Mouse (Mus musculus) forebrain, postnatal 0 days (tissue): ENCODE measurements around the gene Snap91. TPM values are rescaled to one million over a fixed set of nuclear protein-coding genes. Genes with fewer than 3 reads are reported as not detected.
A peak's percentile ranks its signal among the peaks of the same experiment; 100 is the strongest.

Experiments
- ATAC-seq: fragments of 200-750 bp; cut with Nextera tagmentation; 2 replicates; pipeline ENCODE4 v1.8.0; 2017; ENCODE audit warnings: mild to moderate bottlenecking, moderate library complexity
- DNase-seq: peaks from one replicate; pipeline ENCODE4 v3.0.0-alpha.2; 2015
- H3K27ac ChIP-seq: fragments of 300-500 bp; sonication (generic); 2 replicates; pipeline ENCODE4 v1.5.1; 2014; ENCODE audit warnings: low read depth, mild to moderate bottlenecking, antibody characterized with exemption, low read length, moderate library complexity, mixed read lengths
- H3K27me3 ChIP-seq: fragments of 300-500 bp; sonication (generic); 2 replicates; pipeline ENCODE4 v1.6.1; 2014; ENCODE audit warnings: mild to moderate bottlenecking, low read length, mixed read lengths; ENCODE audit not compliant: insufficient read depth
- H3K36me3 ChIP-seq: fragments of 300-500 bp; sonication (generic); 2 replicates; pipeline ENCODE4 v1.6.1; 2014; ENCODE audit warnings: mild to moderate bottlenecking, moderate library complexity; ENCODE audit not compliant: insufficient read depth
- H3K4me1 ChIP-seq: fragments of 300-500 bp; sonication (generic); 2 replicates; pipeline ENCODE4 v1.6.1; 2014; ENCODE audit warnings: antibody characterized with exemption; ENCODE audit not compliant: insufficient read depth
- H3K4me2 ChIP-seq: fragments of 300-500 bp; sonication (generic); 2 replicates; pipeline ENCODE4 v1.6.1; 2014; ENCODE audit warnings: low read depth, mild to moderate bottlenecking, moderate library complexity
- H3K4me3 ChIP-seq: fragments of 300-500 bp; sonication (generic); 2 replicates; pipeline ENCODE4 v1.5.1; 2014; ENCODE audit warnings: low read depth, low read length, mixed read lengths
- H3K9ac ChIP-seq: fragments of 300-500 bp; sonication (generic); 2 replicates; pipeline ENCODE4 v1.6.1; 2014; ENCODE audit warnings: mild to moderate bottlenecking
- H3K9me3 ChIP-seq: fragments of 300-500 bp; sonication (generic); 2 replicates; pipeline ENCODE4 v1.6.1; 2016; ENCODE audit warnings: low read length
- CTCF ChIP-seq: sonication (generic); IDR thresholded peaks from 2 replicates; pipeline ENCODE4 v1.5.1; 2016; ENCODE audit warnings: antibody characterized with exemption, control low read depth, low read depth
- WGBS: fragments of 180-500 bp; shearing (Covaris S2); extraction: QIAGEN DNeasy Blood & Tissue Kit; methylation state at CpG from one replicate; pipeline ENCODE4 v1.1.7; 2014; 5-methylcytosine and 5-hydroxymethylcytosine counted together
- polyA plus RNA-seq: library from polyadenylated mRNA; unstranded; fragments of >200 nt; fragmentation: Nextera tagmentation; extraction: Ambion mirVana; gene quantifications from 2 replicates; pipeline ENCODE4 v1.2.1, GENCODE M21; 2015
- total RNA-seq: library from RNA; depleted of rRNA; stranded (reverse); fragments of >200 nt; gene quantifications from 2 replicates; pipeline ENCODE4 v1.2.3, GENCODE M21; 2014

The Snap91 gene
- total and polyA plus RNA-seq, 2 experiments from 2014 or later, result 140 to 166 TPM

DNA sequence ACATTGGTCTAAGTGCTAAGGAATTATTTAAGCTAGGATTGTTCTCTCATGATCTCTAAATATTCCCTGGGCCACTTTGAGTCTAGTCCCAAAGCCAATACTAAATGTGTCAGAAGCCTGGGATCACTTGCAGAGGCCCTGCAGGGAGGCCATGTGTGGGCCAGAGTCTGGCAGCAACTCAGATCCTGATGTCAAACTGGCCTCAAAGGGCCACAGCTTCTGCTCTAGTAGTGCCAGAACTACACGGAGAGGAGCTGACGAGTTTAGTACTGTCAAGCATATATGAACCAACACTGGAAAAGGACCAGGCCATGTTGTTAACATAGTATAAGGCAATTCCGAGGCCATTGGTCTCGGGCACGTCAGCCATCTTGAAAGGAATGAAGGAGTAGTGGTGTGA is 82.3 kb downstream of the Snap91 start:
- no peaks in the 10 kb centered on the region for H3K9me3 ChIP-seq
- no peaks in the 10 kb centered on the region for H3K27me3 ChIP-seq
- WGBS, result 93% methylated on average over 5 of the region's 5 CpGs
- peaks cover 32% of the 10 kb centered on the region for H3K36me3 ChIP-seq
- no peak for TF ChIP-seq CTCF
- H3K27ac ChIP-seq, result no peak overlapping the region
- H3K4me2 ChIP-seq, result no peak overlapping the region
- H3K9ac ChIP-seq, result no peak overlapping the region
- no peaks in the 10 kb centered on the region for H3K4me1 ChIP-seq
- no peak for DNase-seq
- ATAC-seq, result no peak
- no peak overlapping the region for H3K4me3 ChIP-seq

DNA sequence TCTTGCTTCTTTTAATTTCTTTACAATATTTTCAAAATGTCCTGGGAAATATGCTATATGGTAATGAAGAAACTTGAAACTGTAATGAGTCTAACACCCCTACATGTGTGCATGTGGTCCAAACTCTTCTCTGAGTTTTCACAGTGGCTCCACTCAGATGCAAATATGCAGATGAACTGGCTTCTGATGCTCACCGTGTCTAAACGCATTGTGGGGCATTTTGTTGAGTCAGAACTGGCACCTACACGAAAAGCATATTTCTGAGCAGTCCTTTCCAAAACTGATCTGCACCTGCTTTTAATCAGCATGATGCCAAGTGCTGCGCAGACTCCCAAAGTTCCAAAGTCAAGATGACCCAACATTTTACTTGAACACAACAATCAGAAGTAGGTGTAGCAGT is 82.9 kb downstream of the Snap91 start:
- Histone ChIP-seq H3K27ac (no peak overlapping the region), H3K36me3 (peaks cover 34% of the 10 kb centered on the region), H3K4me2 (no peak overlapping the region), H3K27me3 (no peaks in the 10 kb centered on the region), H3K4me1 (no peaks in the 10 kb centered on the region), H3K9me3 (no peaks in the 10 kb centered on the region), H3K4me3 (no peak overlapping the region), H3K9ac (no peak overlapping the region)
- 84% methylated on average over 4 of the region's 4 CpGs for WGBS
- ATAC-seq, result no peak
- no peak for TF ChIP-seq CTCF
- DNase-seq, result no peak

DNA sequence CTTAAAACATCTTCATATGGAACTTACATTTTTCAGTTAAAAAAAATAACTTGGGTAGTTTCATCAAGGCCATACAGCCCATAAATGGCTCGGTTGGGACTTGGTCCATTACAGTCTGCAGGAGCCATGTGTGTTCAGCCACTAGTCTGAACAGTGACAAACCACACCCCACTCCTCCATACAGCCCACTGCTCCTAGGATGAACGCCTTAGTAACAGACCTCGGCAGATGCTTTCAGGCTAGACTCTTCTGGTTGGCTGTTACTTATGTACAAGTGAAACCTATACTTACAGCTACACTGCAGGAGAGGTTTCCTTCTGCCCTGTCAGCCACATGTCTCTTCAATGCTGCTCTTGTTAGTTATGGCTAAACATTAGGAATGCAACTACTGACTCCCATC is 85.2 kb downstream of the Snap91 start:
- peaks cover 39% of the 10 kb centered on the region for H3K36me3 ChIP-seq
- no peak overlapping the region for H3K9ac ChIP-seq
- no peaks in the 10 kb centered on the region for H3K9me3 ChIP-seq
- no peaks in the 10 kb centered on the region for H3K4me1 ChIP-seq
- 0 out of 2 replicates have a peak, but pooled peaks have one; percentile 16 for ATAC-seq
- no peak for DNase-seq
- H3K27ac ChIP-seq, result no peak overlapping the region
- WGBS, result 79% methylated on average over 3 of the region's 3 CpGs
- no peaks in the 10 kb centered on the region for H3K27me3 ChIP-seq
- no peak overlapping the region for H3K4me3 ChIP-seq
- TF ChIP-seq CTCF, result no peak
- H3K4me2 ChIP-seq, result no peak overlapping the region

DNA sequence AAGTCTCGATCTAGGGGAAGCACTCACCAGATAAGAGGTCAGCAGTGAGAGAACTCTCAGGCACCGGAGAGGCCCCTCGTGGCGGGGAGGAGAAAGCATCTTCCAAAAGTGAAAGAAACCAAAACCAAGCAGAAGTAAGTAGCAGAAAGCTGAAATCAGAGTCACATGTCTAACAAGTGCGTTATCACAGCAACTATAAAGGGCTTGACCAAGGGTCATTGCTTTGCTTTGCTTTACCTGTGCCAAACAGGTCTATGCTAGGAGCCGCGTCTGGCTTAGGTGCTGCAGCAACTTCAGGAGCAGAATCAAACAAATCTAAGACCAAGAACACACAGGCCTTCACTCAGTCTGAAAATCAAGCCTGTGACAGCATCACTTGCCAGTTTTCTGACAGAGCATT is 88.5 kb downstream of the Snap91 start:
- no peak overlapping the region for H3K4me3 ChIP-seq
- ATAC-seq (no peak), DNase-seq (no peak)
- H3K4me2 ChIP-seq, result no peak overlapping the region
- peaks cover 36% of the 10 kb centered on the region for H3K36me3 ChIP-seq
- no peaks in the 10 kb centered on the region for H3K9me3 ChIP-seq
- H3K9ac ChIP-seq, result no peak overlapping the region
- WGBS, result 91% methylated on average over 7 of the region's 7 CpGs
- H3K4me1 ChIP-seq, result no peaks in the 10 kb centered on the region
- no peaks in the 10 kb centered on the region for H3K27me3 ChIP-seq
- H3K27ac ChIP-seq, result no peak overlapping the region
- TF ChIP-seq CTCF, result no peak

DNA sequence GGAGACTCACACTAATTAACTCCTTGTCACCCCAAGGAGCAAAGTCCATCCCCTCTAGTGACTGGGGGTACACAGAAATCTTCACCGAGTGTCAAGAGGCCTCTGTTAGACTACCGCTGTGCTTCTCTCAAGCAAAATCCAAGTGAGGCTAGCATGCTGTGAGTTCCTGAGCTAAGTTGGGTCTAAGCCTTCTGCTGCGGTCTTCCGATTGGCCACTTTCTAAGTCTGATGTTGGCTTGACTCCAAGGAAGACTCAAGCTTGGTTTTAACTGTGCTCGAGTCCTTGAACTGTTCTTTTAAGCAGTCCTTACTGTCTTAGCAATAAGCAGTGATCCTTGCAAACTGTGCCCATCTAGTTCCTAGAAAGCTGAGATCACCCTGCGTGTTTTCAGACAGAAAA is 91.3 kb downstream of the Snap91 start:
- Histone ChIP-seq H3K27ac (no peak overlapping the region), H3K9ac (no peak overlapping the region), H3K9me3 (no peaks in the 10 kb centered on the region), H3K4me1 (no peaks in the 10 kb centered on the region), H3K27me3 (no peaks in the 10 kb centered on the region), H3K4me2 (no peak overlapping the region), H3K36me3 (peaks cover 31% of the 10 kb centered on the region), H3K4me3 (no peak overlapping the region)
- WGBS, result 67% methylated on average over 6 of the region's 6 CpGs
- ATAC-seq (no peak; the same call in 1 of the 2 replicates), DNase-seq (no peak)
- TF ChIP-seq CTCF, result no peak

DNA sequence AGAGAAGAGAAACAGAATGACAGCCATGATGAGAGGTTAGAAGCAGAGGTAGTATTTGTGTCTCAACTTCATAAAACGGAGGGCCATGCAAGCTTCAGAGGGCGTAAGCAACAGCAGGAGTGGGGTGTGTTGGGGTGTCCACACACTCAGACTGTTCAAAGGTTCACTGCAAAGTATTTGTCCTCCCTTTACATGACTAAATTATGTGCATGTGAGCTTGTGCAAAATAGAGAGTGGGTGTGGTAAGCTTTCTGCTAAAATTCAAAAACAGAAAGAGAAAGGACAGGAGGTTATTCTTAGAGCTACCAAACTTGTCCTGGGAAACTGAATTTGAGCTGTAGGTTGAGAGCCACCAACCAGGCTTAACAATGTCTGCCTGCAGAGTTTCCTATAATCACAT is 97.6 kb downstream of the Snap91 start:
- TF ChIP-seq CTCF, result no peak
- Histone ChIP-seq H3K9ac (no peak overlapping the region), H3K4me2 (no peak overlapping the region), H3K4me1 (no peaks in the 10 kb centered on the region), H3K36me3 (peaks cover 43% of the 10 kb centered on the region), H3K9me3 (no peaks in the 10 kb centered on the region), H3K4me3 (no peak overlapping the region), H3K27me3 (no peaks in the 10 kb centered on the region), H3K27ac (no peak overlapping the region)
- DNase-seq, result no peak
- ATAC-seq, result no peak
- WGBS, result 90% methylated on average over 2 of the region's 2 CpGs

DNA sequence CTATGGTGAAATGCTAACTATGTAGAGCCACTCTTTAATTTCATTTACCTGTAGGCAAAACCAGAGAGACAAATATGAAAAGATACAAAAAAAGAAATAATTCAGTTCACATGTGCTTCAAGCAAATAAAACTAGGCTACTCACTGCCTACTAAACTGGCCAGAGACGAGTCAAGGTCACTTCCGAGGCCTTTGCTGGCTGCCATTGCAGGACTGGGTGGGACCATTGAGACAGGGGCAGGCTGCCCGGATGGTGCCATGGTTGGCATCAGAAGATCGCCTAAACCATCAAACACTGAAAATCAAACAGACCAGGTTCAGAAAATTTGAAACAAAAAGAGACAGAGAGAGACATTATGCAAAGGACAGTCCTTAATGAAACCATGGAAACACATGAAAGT is 99.0 kb downstream of the Snap91 start:
- WGBS, result 83% methylated on average over 4 of the region's 4 CpGs
- Histone ChIP-seq H3K4me3 (no peak overlapping the region), H3K9ac (no peak overlapping the region), H3K36me3 (peaks cover 47% of the 10 kb centered on the region), H3K9me3 (no peaks in the 10 kb centered on the region), H3K4me1 (no peaks in the 10 kb centered on the region), H3K27ac (no peak overlapping the region), H3K27me3 (no peaks in the 10 kb centered on the region), H3K4me2 (no peak overlapping the region)
- no peak for TF ChIP-seq CTCF
- ATAC-seq (no peak), DNase-seq (no peak)

DNA sequence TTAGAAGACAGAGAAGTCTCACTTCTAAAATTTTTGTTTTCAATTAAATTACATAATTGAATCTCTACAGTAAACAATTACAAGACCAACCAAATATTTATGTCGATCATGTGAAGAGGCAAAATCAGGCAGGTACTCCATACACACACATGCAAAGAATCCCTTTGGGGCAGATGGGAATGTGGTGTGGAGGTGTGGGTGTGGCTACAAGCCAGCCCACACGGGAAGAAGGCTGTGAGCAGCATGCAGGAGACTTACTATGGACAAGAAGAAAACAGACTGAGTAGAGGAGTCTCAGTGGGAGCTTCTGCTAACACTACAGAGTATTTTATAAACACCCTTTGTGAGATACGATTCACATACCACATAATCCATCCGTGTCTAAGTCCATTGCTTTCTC is 102.2 kb downstream of the Snap91 start:
- Histone ChIP-seq H3K27me3 (no peaks in the 10 kb centered on the region), H3K4me3 (no peak overlapping the region), H3K4me1 (no peaks in the 10 kb centered on the region), H3K4me2 (no peak overlapping the region), H3K9me3 (no peaks in the 10 kb centered on the region), H3K36me3 (peaks cover 62% of the 10 kb centered on the region), H3K27ac (no peak overlapping the region), H3K9ac (no peak overlapping the region)
- WGBS, result 71% methylated on average over 4 of the region's 4 CpGs
- no peak for TF ChIP-seq CTCF
- no peak for ATAC-seq
- no peak for DNase-seq
